14 mouse cellular contexts compared by ENCODE assay signal in genomic region chr6:136906937-136907293, GRCm38 (mm10). TPM values are rescaled to one million over a fixed set of nuclear protein-coding genes. Genes with fewer than 3 reads are reported as not detected.
DNase-seq lines count a peak whose midpoint lies in the region; ATAC-seq and TF ChIP-seq lines count a peak whose summit lies in the region.
"Had no signal": no experiment of that assay in that cellular context is flagged by ENCODE, and none has a peak within 500 bp of the region (broad histone marks: within the 10 kb centered on the region; RNA-seq: fewer than 3 reads in every experiment).

No protein-coding gene starts in this region.

- ATAC-seq in lung, embryonic 14.5 days (ENCODE audit: insufficient read depth), result no peak
- no peak for ATAC-seq in stomach, embryonic 15.5 days (ENCODE audit: insufficient read depth, low FRiP score, low read depth)
- no peak for ATAC-seq in activated CD4-positive, CD25-positive, alpha-beta regulatory T cell, adult 4 months

- no peaks in the 10 kb centered on the region for H3K36me3 ChIP-seq in heart, embryonic 10.5 days
- H3K36me3 ChIP-seq in lung, embryonic 14.5 days (ENCODE audit: insufficient read depth), result no peaks in the 10 kb centered on the region
- H3K36me3 ChIP-seq in stomach, embryonic 15.5 days, result no peaks in the 10 kb centered on the region

- intact Hi-C loops in heart, postnatal 10 days (cut with DNase I), result no loop called here
- intact Hi-C loops in left cerebral cortex, postnatal 36 days (cut with DNase I), result no loop called here

- H3K4me3 ChIP-seq in heart, embryonic 10.5 days, result no peak overlapping the region
- H3K4me3 ChIP-seq in lung, embryonic 14.5 days (ENCODE audit: low read depth, low read length), result no peak overlapping the region
- H3K4me3 ChIP-seq in lung, adult 2 months (replicated peaks; ENCODE audit: extremely low read depth, low read depth, low read length), result no peak overlapping the region
- H3K4me3 ChIP-seq in stomach, embryonic 15.5 days (replicated peaks), result no peak overlapping the region
- H3K4me3 ChIP-seq: erythroblast, embryonic 14.5 days; megakaryocyte, embryonic 14.5 days; myocyte had no signal

- DNase-seq in heart, adult 18-20 months, result peak; percentile 68 to 79
- no peak for DNase-seq in heart, embryonic 10.5 days (ENCODE audit: low spot score)
- DNase-seq in lung, embryonic 14.5 days, result peak; percentile 34
- no peak for DNase-seq in lung, adult 2 months
- DNase-seq in heart, postnatal 10 days, result peak; percentile 56 to 61
- DNase-seq in left cerebral cortex, postnatal 36 days (ENCODE audit: low spot score in 2 of 2), result no peak
- DNase-seq: adrenal gland, adult 2 months had no signal

- peaks cover 17% of the 10 kb centered on the region for H3K4me1 ChIP-seq in heart, embryonic 10.5 days
- peaks cover 20% of the 10 kb centered on the region for H3K4me1 ChIP-seq in lung, embryonic 14.5 days (ENCODE audit: insufficient read depth)
- peaks cover 4% of the 10 kb centered on the region; the same call in 1 of the 2 replicates for H3K4me1 ChIP-seq in lung, adult 2 months (ENCODE audit: control insufficient read depth, insufficient read depth, low read length)
- H3K4me1 ChIP-seq in stomach, embryonic 15.5 days, result peaks cover 3% of the 10 kb centered on the region; the same call in 1 of the 2 replicates

- no peak for TF ChIP-seq POLR2A in lung, adult 2 months (IDR thresholded peaks at IDR 0.05; ENCODE audit: borderline replicate concordance, extremely low read depth, low read depth, low read length)

- no peaks in the 10 kb centered on the region for H3K9me3 ChIP-seq in heart, embryonic 10.5 days
- no peaks in the 10 kb centered on the region for H3K9me3 ChIP-seq in lung, embryonic 14.5 days (ENCODE audit: low read depth, low read length)
- no peaks in the 10 kb centered on the region for H3K9me3 ChIP-seq in stomach, embryonic 15.5 days

- TF ChIP-seq CTCF in lung, embryonic 14.5 days (IDR thresholded peaks at IDR 0.05; ENCODE audit: low read depth), result no peak
- TF ChIP-seq CTCF in lung, adult 2 months (IDR thresholded peaks at IDR 0.05; ENCODE audit: insufficient read depth, low read length), result no peak

- no peak overlapping the region for H3K4me2 ChIP-seq in lung, embryonic 14.5 days
- no peak overlapping the region for H3K4me2 ChIP-seq in stomach, embryonic 15.5 days
- H3K4me2 ChIP-seq: hindbrain, embryonic 14.5 days had no signal

- no peaks in the 10 kb centered on the region for H3K27me3 ChIP-seq in heart, embryonic 10.5 days (ENCODE audit: insufficient read depth, poor library complexity, severe bottlenecking)
- H3K27me3 ChIP-seq in lung, embryonic 14.5 days (ENCODE audit: insufficient read depth, low read length), result no peaks in the 10 kb centered on the region
- no peaks in the 10 kb centered on the region for H3K27me3 ChIP-seq in stomach, embryonic 15.5 days (replicated peaks)
- H3K27me3 ChIP-seq: megakaryocyte, embryonic 14.5 days had no signal

- no peak overlapping the region for H3K9ac ChIP-seq in lung, embryonic 14.5 days
- H3K9ac ChIP-seq in stomach, embryonic 15.5 days, result no peak overlapping the region
- H3K9ac ChIP-seq: hindbrain, embryonic 14.5 days had no signal

- WGBS in heart, embryonic 10.5 days, result 73% methylated on average over 10 of the region's 10 CpGs
- 62% methylated on average over 10 of the region's 10 CpGs for WGBS in lung, embryonic 14.5 days
- WGBS in lung, adult 2 months, result 56% methylated on average over 10 of the region's 10 CpGs
- WGBS in stomach, embryonic 15.5 days, result 74% methylated on average over 10 of the region's 10 CpGs

- H3K27ac ChIP-seq in heart, embryonic 10.5 days, result no peak overlapping the region
- peak overlapping the region; percentile 46 for H3K27ac ChIP-seq in lung, embryonic 14.5 days (ENCODE audit: low read depth)
- H3K27ac ChIP-seq in stomach, embryonic 15.5 days, result 0 out of 2 replicates have a peak overlapping the region, but pooled peaks have one; percentile 4
- H3K27ac ChIP-seq: hindbrain, embryonic 14.5 days had no signal

RNA-seq across cellular contexts. Expression of gene Erp27, which starts 15.1 kb away (rescaled TPM):
- not detected for total RNA-seq in heart, adult 18-20 months (2021)
- 0.55 and 0.73 TPM in 2 replicates for polyA plus RNA-seq in heart, embryonic 10.5 days (2016; fragmentation: Nextera tagmentation; extraction: Ambion mirVana)
- polyA plus RNA-seq in lung, embryonic 14.5 days (2014; fragmentation: Nextera tagmentation; extraction: Ambion mirVana), result 1.1 TPM in 2 replicates
- polyA plus RNA-seq in lung, adult 2 months (2012; rRNA removed), result 0.26 TPM in 1 of 2 replicates, not detected in the other
- total RNA-seq in heart, postnatal 10 days (2021), result not detected
- polyA plus RNA-seq in stomach, embryonic 15.5 days (2015; fragmentation: Nextera tagmentation; extraction: Ambion mirVana), result 40.1 and 57.2 TPM in 2 replicates
- under 1 TPM; 0.50 to 0.54 TPM for polyA plus RNA-seq in activated CD4-positive, CD25-positive, alpha-beta regulatory T cell, adult 4 months (2017; shearing (Covaris generic))
- total RNA-seq in left cerebral cortex, postnatal 36 days (2021), result not detected
- total RNA-seq: adrenal gland, adult 2 months; left cerebral cortex, adult 18-20 months had no signal
- polyA plus RNA-seq: adrenal gland, adult 2 months; erythroblast, embryonic 14.5 days; hindbrain, embryonic 14.5 days had no signal

RNA-seq across cellular contexts. Expression of gene Pde6h, which starts 16.7 kb away (rescaled TPM):
- not detected for total RNA-seq in heart, adult 18-20 months (2021)
- not detected in 2 replicates for polyA plus RNA-seq in heart, embryonic 10.5 days (2016; fragmentation: Nextera tagmentation; extraction: Ambion mirVana)
- not detected in 2 replicates for polyA plus RNA-seq in lung, embryonic 14.5 days (2014; fragmentation: Nextera tagmentation; extraction: Ambion mirVana)
- polyA plus RNA-seq in lung, adult 2 months (2012; rRNA removed), result 0.02 and 0.20 TPM in 2 replicates
- total RNA-seq in heart, postnatal 10 days (2021), result not detected
- not detected in 2 replicates for polyA plus RNA-seq in stomach, embryonic 15.5 days (2015; fragmentation: Nextera tagmentation; extraction: Ambion mirVana)
- polyA plus RNA-seq in activated CD4-positive, CD25-positive, alpha-beta regulatory T cell, adult 4 months (2017; shearing (Covaris generic)), result under 1 TPM in 1 of 2 experiments, not detected in 1; 0.05 TPM
- 1 to 10 TPM in 1 of 2 experiments, under 1 TPM in 1; 0.68 to 2.6 TPM for total RNA-seq in left cerebral cortex, postnatal 36 days (2021)
- polyA plus RNA-seq: adrenal gland, adult 2 months; erythroblast, embryonic 14.5 days had no signal

RNA-seq across cellular contexts. Expression of gene Mgp, which starts 31.3 kb away (rescaled TPM):
- total RNA-seq in heart, adult 18-20 months (2021), result 100 to 1,000 TPM; 301 to 402 TPM
- polyA plus RNA-seq in heart, embryonic 10.5 days (2016; fragmentation: Nextera tagmentation; extraction: Ambion mirVana), result 10.7 and 12.2 TPM in 2 replicates
- 768 and 894 TPM in 2 replicates for polyA plus RNA-seq in lung, embryonic 14.5 days (2014; fragmentation: Nextera tagmentation; extraction: Ambion mirVana)
- 3,073 and 5,313 TPM in 2 replicates for polyA plus RNA-seq in lung, adult 2 months (2012; rRNA removed)
- total RNA-seq in heart, postnatal 10 days (2021), result 100 to 1,000 TPM; 312 to 380 TPM
- 150 and 225 TPM in 2 replicates for polyA plus RNA-seq in stomach, embryonic 15.5 days (2015; fragmentation: Nextera tagmentation; extraction: Ambion mirVana)
- polyA plus RNA-seq in activated CD4-positive, CD25-positive, alpha-beta regulatory T cell, adult 4 months (2017; shearing (Covaris generic)), result not detected
- total RNA-seq in left cerebral cortex, postnatal 36 days (2021), result 10 to 100 TPM; 38.0 to 47.7 TPM
- polyA plus RNA-seq: erythroblast, embryonic 14.5 days had no signal

RNA-seq across cellular contexts. Expression of gene Arhgdib, which starts 34.8 kb away (rescaled TPM):
- 10 to 100 TPM; 22.8 to 39.0 TPM for total RNA-seq in heart, adult 18-20 months (2021)
- 105 and 111 TPM in 2 replicates for polyA plus RNA-seq in heart, embryonic 10.5 days (2016; fragmentation: Nextera tagmentation; extraction: Ambion mirVana)
- polyA plus RNA-seq in lung, embryonic 14.5 days (2014; fragmentation: Nextera tagmentation; extraction: Ambion mirVana), result 71.9 and 72.6 TPM in 2 replicates
- 55.5 and 82.9 TPM in 2 replicates for polyA plus RNA-seq in lung, adult 2 months (2012; rRNA removed)
- total RNA-seq in heart, postnatal 10 days (2021), result 10 to 100 TPM; 37.4 to 45.4 TPM
- 56.1 and 70.2 TPM in 2 replicates for polyA plus RNA-seq in stomach, embryonic 15.5 days (2015; fragmentation: Nextera tagmentation; extraction: Ambion mirVana)
- polyA plus RNA-seq in activated CD4-positive, CD25-positive, alpha-beta regulatory T cell, adult 4 months (2017; shearing (Covaris generic)), result 1,000 to 10,000 TPM; 2,826 to 2,843 TPM
- 10 to 100 TPM in 1 of 2 experiments, 1 to 10 TPM in 1; 8.9 to 11.0 TPM for total RNA-seq in left cerebral cortex, postnatal 36 days (2021)

RNA-seq across cellular contexts. Expression of gene Art4, which starts 49.4 kb away (rescaled TPM):
- total RNA-seq in heart, adult 18-20 months (2021), result 10 to 100 TPM; 18.7 to 21.8 TPM
- 12.8 and 15.8 TPM in 2 replicates for polyA plus RNA-seq in heart, embryonic 10.5 days (2016; fragmentation: Nextera tagmentation; extraction: Ambion mirVana)
- 3.3 and 3.6 TPM in 2 replicates for polyA plus RNA-seq in lung, embryonic 14.5 days (2014; fragmentation: Nextera tagmentation; extraction: Ambion mirVana)
- polyA plus RNA-seq in lung, adult 2 months (2012; rRNA removed), result 10.3 TPM in 2 replicates
- 10 to 100 TPM; 11.9 to 13.2 TPM for total RNA-seq in heart, postnatal 10 days (2021)
- 5.5 and 7.7 TPM in 2 replicates for polyA plus RNA-seq in stomach, embryonic 15.5 days (2015; fragmentation: Nextera tagmentation; extraction: Ambion mirVana)
- polyA plus RNA-seq in activated CD4-positive, CD25-positive, alpha-beta regulatory T cell, adult 4 months (2017; shearing (Covaris generic)), result 1 to 10 TPM; 1.5 to 1.6 TPM
- not detected for total RNA-seq in left cerebral cortex, postnatal 36 days (2021)
- total RNA-seq: left cerebral cortex, adult 18-20 months had no signal
- polyA plus RNA-seq: myocyte had no signal

Comparison
In these comparisons a context has a peak if more than half of its experiments do, and no peak if none do; other contexts are left out.
1. DNase-seq: peak in heart, adult 18-20 months (2 of 2), lung, embryonic 14.5 days (single experiment) and heart, postnatal 10 days (2 of 2); none in heart, embryonic 10.5 days (single experiment), lung, adult 2 months (single experiment) and left cerebral cortex, postnatal 36 days (0 of 2).
2. RNA of gene Erp27, which starts 15.1 kb away (polyA plus RNA-seq): 40.1 to 57.2 TPM in stomach, embryonic 15.5 days; 1.1 TPM in lung, embryonic 14.5 days, 0.55 to 0.73 TPM in heart, embryonic 10.5 days, 0.50 to 0.54 TPM in activated CD4-positive, CD25-positive, alpha-beta regulatory T cell, adult 4 months and 0.26 TPM in lung, adult 2 months; every median in the first group is over 10 times any median in the second.
3. RNA of gene Mgp, which starts 31.3 kb away (polyA plus RNA-seq): 3,073 to 5,313 TPM in lung, adult 2 months, 768 to 894 TPM in lung, embryonic 14.5 days and 150 to 225 TPM in stomach, embryonic 15.5 days; 10.7 to 12.2 TPM in heart, embryonic 10.5 days and not detected in activated CD4-positive, CD25-positive, alpha-beta regulatory T cell, adult 4 months; every median in the first group is over 10 times any median in the second.